Mouse (Mus musculus): ENCODE data around the gene Naa35. TPM values are rescaled to one million over a fixed set of nuclear protein-coding genes. Genes with fewer than 3 reads are reported as not detected.

Gene Naa35
- polyA plus RNA-seq, 1 experiment from 2014 or later = 179 TPM

- WGBS = 90% methylated on average over 4 of the region's 4 CpGs
Observed at GRCm38 (mm10) chr13:59615554-59615953, 30.5 kb downstream of the Naa35 start.

GRCm38 (mm10) chr13:59618463-59618862 lies 33.4 kb downstream of the Naa35 start:
- Histone ChIP-seq H3K27me3 (no peaks in the 10 kb centered on the region), H3K4me1 (no peaks in the 10 kb centered on the region), H3K36me3 (ENCODE audit: poor library complexity, severe bottlenecking) (peaks cover 80% of the 10 kb centered on the region), H3K9ac (no peak overlapping the region), H3K27ac (no peak overlapping the region), H3K4me2 (no peak overlapping the region), H3K9me3 (replicated peaks) (no peaks in the 10 kb centered on the region), H3K4me3 (no peak overlapping the region)
- no peak for ATAC-seq
- WGBS = 96% methylated on average over 6 of the region's 6 CpGs

More at GRCm38 (mm10) chr13:59615554-59615953, 30.5 kb downstream of the Naa35 start:
- no peak overlapping the region for H3K4me3 ChIP-seq
- H3K4me2 ChIP-seq = no peak overlapping the region
- H3K27ac ChIP-seq = no peak overlapping the region
- H3K4me1 ChIP-seq = no peaks in the 10 kb centered on the region
- no peak overlapping the region for H3K9ac ChIP-seq
- H3K27me3 ChIP-seq = no peaks in the 10 kb centered on the region
- ATAC-seq = no peak
- no peaks in the 10 kb centered on the region for H3K9me3 ChIP-seq (replicated peaks)
- H3K36me3 ChIP-seq (ENCODE audit: poor library complexity, severe bottlenecking) = peaks cover 77% of the 10 kb centered on the region

- ATAC-seq = no peak
- Histone ChIP-seq H3K9ac (no peak overlapping the region), H3K36me3 (ENCODE audit: poor library complexity, severe bottlenecking) (peaks cover 88% of the 10 kb centered on the region), H3K4me3 (no peak overlapping the region), H3K4me2 (no peak overlapping the region), H3K4me1 (no peaks in the 10 kb centered on the region), H3K9me3 (replicated peaks) (no peaks in the 10 kb centered on the region), H3K27me3 (no peaks in the 10 kb centered on the region), H3K27ac (no peak overlapping the region)
- 94% methylated on average over 7 of the region's 7 CpGs for WGBS
Observed at GRCm38 (mm10) chr13:59621643-59622489, 36.8 kb downstream of the Naa35 start.

GRCm38 (mm10) chr13:59624389-59624788 lies 39.3 kb downstream of the Naa35 start:
- no peak overlapping the region for H3K4me2 ChIP-seq
- WGBS = 88% methylated on average over 3 of the region's 3 CpGs
- H3K9ac ChIP-seq = no peak overlapping the region
- no peak overlapping the region for H3K4me3 ChIP-seq
- no peak overlapping the region for H3K27ac ChIP-seq
- no peaks in the 10 kb centered on the region for H3K27me3 ChIP-seq
- ATAC-seq = no peak
- peaks cover 86% of the 10 kb centered on the region for H3K36me3 ChIP-seq (ENCODE audit: poor library complexity, severe bottlenecking)
- no peaks in the 10 kb centered on the region for H3K4me1 ChIP-seq
- no peaks in the 10 kb centered on the region for H3K9me3 ChIP-seq (replicated peaks)

GRCm38 (mm10) chr13:59624903-59625302 lies 39.8 kb downstream of the Naa35 start:
- Histone ChIP-seq H3K4me3 (no peak overlapping the region), H3K9me3 (replicated peaks) (no peaks in the 10 kb centered on the region), H3K4me1 (no peaks in the 10 kb centered on the region), H3K4me2 (no peak overlapping the region), H3K27me3 (no peaks in the 10 kb centered on the region), H3K27ac (no peak overlapping the region), H3K36me3 (ENCODE audit: poor library complexity, severe bottlenecking) (peaks cover 89% of the 10 kb centered on the region), H3K9ac (no peak overlapping the region)
- WGBS = 93% methylated on average over 5 of the region's 5 CpGs
- ATAC-seq = no peak

GRCm38 (mm10) chr13:59626739-59627138 lies 41.7 kb downstream of the Naa35 start:
- Histone ChIP-seq H3K4me1 (no peaks in the 10 kb centered on the region), H3K9ac (no peak overlapping the region), H3K27ac (no peak overlapping the region), H3K4me3 (no peak overlapping the region), H3K4me2 (no peak overlapping the region), H3K27me3 (no peaks in the 10 kb centered on the region), H3K36me3 (ENCODE audit: poor library complexity, severe bottlenecking) (peaks cover 89% of the 10 kb centered on the region), H3K9me3 (replicated peaks) (no peaks in the 10 kb centered on the region)
- ATAC-seq = no peak
- 92% methylated on average over 7 of the region's 7 CpGs for WGBS

GRCm38 (mm10) chr13:59634637-59635036 lies 49.6 kb downstream of the Naa35 start:
- 78% methylated on average over 5 of the region's 5 CpGs for WGBS
- H3K27ac ChIP-seq = no peak overlapping the region
- ATAC-seq = no peak
- H3K9me3 ChIP-seq (replicated peaks) = no peaks in the 10 kb centered on the region
- H3K4me3 ChIP-seq = no peak overlapping the region
- no peak overlapping the region for H3K4me2 ChIP-seq
- H3K4me1 ChIP-seq = no peaks in the 10 kb centered on the region
- H3K27me3 ChIP-seq = no peaks in the 10 kb centered on the region
- peaks cover 100% of the 10 kb centered on the region for H3K36me3 ChIP-seq (ENCODE audit: poor library complexity, severe bottlenecking)
- H3K9ac ChIP-seq = no peak overlapping the region

GRCm38 (mm10) chr13:59637800-59638199 lies 52.7 kb downstream of the Naa35 start:
- Histone ChIP-seq H3K27ac (no peak overlapping the region), H3K36me3 (ENCODE audit: poor library complexity, severe bottlenecking) (peaks cover 98% of the 10 kb centered on the region), H3K4me3 (no peak overlapping the region), H3K9ac (no peak overlapping the region), H3K27me3 (no peaks in the 10 kb centered on the region), H3K4me1 (no peaks in the 10 kb centered on the region), H3K4me2 (no peak overlapping the region), H3K9me3 (replicated peaks) (no peaks in the 10 kb centered on the region)
- ATAC-seq = no peak
- 92% methylated on average over 7 of the region's 7 CpGs for WGBS

- no peaks in the 10 kb centered on the region for H3K27me3 ChIP-seq
- no peak overlapping the region for H3K4me2 ChIP-seq
- no peak overlapping the region for H3K27ac ChIP-seq
- H3K4me3 ChIP-seq = no peak overlapping the region
- 91% methylated on average over 16 of the region's 16 CpGs for WGBS
- no peak for ATAC-seq
- H3K4me1 ChIP-seq = no peaks in the 10 kb centered on the region
- no peaks in the 10 kb centered on the region for H3K9me3 ChIP-seq (replicated peaks)
- peaks cover 85% of the 10 kb centered on the region for H3K36me3 ChIP-seq (ENCODE audit: poor library complexity, severe bottlenecking)
- no peak overlapping the region for H3K9ac ChIP-seq
Observed at GRCm38 (mm10) chr13:59639368-59640177, 54.5 kb downstream of the Naa35 start.

- Histone ChIP-seq H3K27me3 (no peaks in the 10 kb centered on the region), H3K4me1 (no peaks in the 10 kb centered on the region), H3K36me3 (ENCODE audit: poor library complexity, severe bottlenecking) (peaks cover 85% of the 10 kb centered on the region), H3K4me2 (no peak overlapping the region), H3K9me3 (replicated peaks) (no peaks in the 10 kb centered on the region), H3K9ac (no peak overlapping the region), H3K27ac (no peak overlapping the region), H3K4me3 (no peak overlapping the region)
- 89% methylated on average over 6 of the region's 6 CpGs for WGBS
- ATAC-seq = no peak
Observed at GRCm38 (mm10) chr13:59640178-59640440, 55.0 kb downstream of the Naa35 start.

- Histone ChIP-seq H3K4me3 (no peak overlapping the region), H3K27ac (no peak overlapping the region), H3K36me3 (ENCODE audit: poor library complexity, severe bottlenecking) (peaks cover 85% of the 10 kb centered on the region), H3K9me3 (replicated peaks) (no peaks in the 10 kb centered on the region), H3K4me1 (no peaks in the 10 kb centered on the region; the same call in 1 of the 2 replicates), H3K9ac (no peak overlapping the region), H3K27me3 (no peaks in the 10 kb centered on the region), H3K4me2 (no peak overlapping the region)
- ATAC-seq = no peak
- 98% methylated on average over 2 of the region's 2 CpGs for WGBS
Observed at GRCm38 (mm10) chr13:59642818-59643217, 57.8 kb downstream of the Naa35 start.

- Histone ChIP-seq H3K4me1 (no peaks in the 10 kb centered on the region; the same call in 1 of the 2 replicates), H3K27me3 (no peaks in the 10 kb centered on the region), H3K9ac (no peak overlapping the region), H3K9me3 (replicated peaks) (no peaks in the 10 kb centered on the region), H3K4me3 (no peak overlapping the region), H3K36me3 (ENCODE audit: poor library complexity, severe bottlenecking) (peaks cover 85% of the 10 kb centered on the region), H3K4me2 (no peak overlapping the region), H3K27ac (no peak overlapping the region)
- no peak for ATAC-seq
- 92% methylated on average over 3 of the region's 3 CpGs for WGBS
Observed at GRCm38 (mm10) chr13:59645491-59645890, 60.4 kb downstream of the Naa35 start.

Measured in forebrain, embryonic 13.5 days (tissue).